Mouse (Mus musculus) liver, embryonic 12.5 days (tissue): ENCODE data around the gene Pet117. TPM values are rescaled to one million over a fixed set of nuclear protein-coding genes. Genes with fewer than 3 reads are reported as not detected.

Experiments used
- ATAC-seq: fragments of 200-750 bp; cut with Nextera tagmentation; 2 replicates; pipeline ENCODE4 v1.8.0; 2017; ENCODE audit warnings: moderate number of reproducible peaks, mild to moderate bottlenecking, moderate library complexity
- H3K27ac ChIP-seq: fragments of 300-500 bp; sonication (generic); 2 replicates; pipeline ENCODE4 v1.5.1; 2016; ENCODE audit warnings: mild to moderate bottlenecking
- H3K27me3 ChIP-seq: fragments of 300-500 bp; sonication (generic); replicated peaks from 2 replicates; pipeline ENCODE4 v1.6.1; 2016; ENCODE audit warnings: mild to moderate bottlenecking, moderate library complexity
- H3K36me3 ChIP-seq: fragments of 300-500 bp; sonication (generic); 2 replicates; pipeline ENCODE4 v1.6.1; 2016; ENCODE audit warnings: mild to moderate bottlenecking, moderate library complexity
- H3K4me1 ChIP-seq: fragments of 300-500 bp; sonication (generic); 2 replicates; pipeline ENCODE4 v1.6.1; 2016
- H3K4me2 ChIP-seq: fragments of 300-500 bp; sonication (generic); 2 replicates; pipeline ENCODE4 v1.6.1; 2016; ENCODE audit warnings: mild to moderate bottlenecking, moderate library complexity
- H3K4me3 ChIP-seq: fragments of 300-500 bp; sonication (generic); 2 replicates; pipeline ENCODE4 v1.5.1; 2016; ENCODE audit warnings: mild to moderate bottlenecking, moderate library complexity
- H3K9ac ChIP-seq: fragments of 300-500 bp; sonication (generic); 2 replicates; pipeline ENCODE4 v1.6.1; 2016; ENCODE audit warnings: mild to moderate bottlenecking, moderate library complexity
- H3K9me3 ChIP-seq: fragments of 300-500 bp; sonication (generic); replicated peaks from 2 replicates; pipeline ENCODE4 v1.6.1; 2016; ENCODE audit warnings: mild to moderate bottlenecking, moderate library complexity
- WGBS: fragments of 180-500 bp; shearing (Covaris S2); methylation state at CpG from one replicate; pipeline ENCODE4 v1.1.7; 2016; ENCODE audit not compliant: insufficient replicate concordance; 5-methylcytosine and 5-hydroxymethylcytosine counted together
- polyA plus RNA-seq: library from polyadenylated mRNA; unstranded; fragments of >200 nt; fragmentation: Nextera tagmentation; extraction: Ambion mirVana; gene quantifications from 2 replicates; pipeline ENCODE4 v1.2.1, GENCODE M21; 2016

The Pet117 gene
- polyA plus RNA-seq, 1 experiment from 2014 or later: not detected

DNA sequence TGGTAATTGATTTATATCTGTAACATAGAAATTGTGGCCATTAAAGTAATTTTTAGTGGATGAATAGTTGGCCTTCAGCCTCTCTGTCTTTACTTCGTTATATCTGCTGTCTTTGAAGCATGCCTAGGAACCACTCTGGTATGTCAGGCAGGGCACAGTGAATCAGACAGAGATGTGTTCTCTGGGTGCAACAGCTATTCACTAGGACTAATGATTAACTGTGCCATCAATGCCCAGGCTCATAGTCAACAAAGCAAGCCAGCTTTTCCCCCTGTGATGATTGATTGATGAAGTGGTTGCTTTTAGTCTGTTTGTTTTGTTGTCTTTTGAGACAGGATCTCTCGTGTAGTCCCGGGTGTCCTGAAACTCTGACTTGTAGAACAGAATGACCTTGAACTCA, 19.6 kb downstream of the Pet117 start:
- Histone ChIP-seq H3K27me3 (no peaks in the 10 kb centered on the region), H3K27ac (no peak overlapping the region), H3K36me3 (peaks cover 81% of the 10 kb centered on the region), H3K4me2 (no peak overlapping the region), H3K9ac (no peak overlapping the region), H3K4me1 (0 out of 2 replicates have a peak, but pooled peaks cover 5% of the 10 kb centered on the region), H3K4me3 (no peak overlapping the region), H3K9me3 (no peaks in the 10 kb centered on the region)
- ATAC-seq: no peak
- WGBS: 84% methylated on average over 3 of the region's 3 CpGs

- Histone ChIP-seq H3K36me3 (peaks cover 97% of the 10 kb centered on the region), H3K4me3 (no peak overlapping the region), H3K9ac (no peak overlapping the region), H3K27ac (no peak overlapping the region), H3K9me3 (no peaks in the 10 kb centered on the region), H3K27me3 (no peaks in the 10 kb centered on the region), H3K4me1 (no peaks in the 10 kb centered on the region), H3K4me2 (no peak overlapping the region)
- ATAC-seq: no peak
- 80% methylated on average over 4 of the region's 4 CpGs for WGBS
Measured at GRCm38 (mm10) chr2:144399531-144399930, 30.7 kb downstream of the Pet117 start.

DNA sequence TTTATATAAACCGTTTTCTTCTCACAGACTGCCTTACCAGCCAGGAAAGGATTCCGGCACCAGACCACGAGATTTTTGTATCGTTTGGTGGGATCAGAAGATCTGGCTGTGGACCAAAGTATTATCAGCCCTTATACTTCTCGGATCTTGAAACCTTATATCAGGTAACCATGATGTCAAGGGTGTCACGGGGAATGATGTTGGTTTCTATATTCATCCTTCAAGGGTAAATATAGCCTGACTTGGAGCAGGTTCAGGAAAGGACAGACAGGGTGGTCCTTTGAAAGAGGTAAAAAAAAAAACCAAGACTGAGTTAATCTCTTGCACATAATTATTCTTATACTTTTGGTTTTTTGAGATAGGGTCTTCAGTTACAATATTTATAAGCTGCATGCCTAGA, 31.9 kb downstream of the Pet117 start:
- H3K4me3 ChIP-seq: no peak overlapping the region
- H3K4me2 ChIP-seq: no peak overlapping the region
- peaks cover 94% of the 10 kb centered on the region for H3K36me3 ChIP-seq
- no peak overlapping the region for H3K27ac ChIP-seq
- H3K9ac ChIP-seq: no peak overlapping the region
- no peaks in the 10 kb centered on the region for H3K4me1 ChIP-seq
- ATAC-seq: no peak
- H3K27me3 ChIP-seq: no peaks in the 10 kb centered on the region
- H3K9me3 ChIP-seq: no peaks in the 10 kb centered on the region
- WGBS: 82% methylated on average over 6 of the region's 6 CpGs

GRCm38 (mm10) chr2:144409037-144409436, 40.2 kb downstream of the Pet117 start:
- 81% methylated on average over 4 of the region's 4 CpGs for WGBS
- Histone ChIP-seq H3K9ac (no peak overlapping the region), H3K4me1 (no peaks in the 10 kb centered on the region), H3K27me3 (no peaks in the 10 kb centered on the region), H3K9me3 (no peaks in the 10 kb centered on the region), H3K4me2 (no peak overlapping the region), H3K27ac (no peak overlapping the region), H3K4me3 (no peak overlapping the region), H3K36me3 (peaks cover 57% of the 10 kb centered on the region)
- no peak for ATAC-seq

DNA sequence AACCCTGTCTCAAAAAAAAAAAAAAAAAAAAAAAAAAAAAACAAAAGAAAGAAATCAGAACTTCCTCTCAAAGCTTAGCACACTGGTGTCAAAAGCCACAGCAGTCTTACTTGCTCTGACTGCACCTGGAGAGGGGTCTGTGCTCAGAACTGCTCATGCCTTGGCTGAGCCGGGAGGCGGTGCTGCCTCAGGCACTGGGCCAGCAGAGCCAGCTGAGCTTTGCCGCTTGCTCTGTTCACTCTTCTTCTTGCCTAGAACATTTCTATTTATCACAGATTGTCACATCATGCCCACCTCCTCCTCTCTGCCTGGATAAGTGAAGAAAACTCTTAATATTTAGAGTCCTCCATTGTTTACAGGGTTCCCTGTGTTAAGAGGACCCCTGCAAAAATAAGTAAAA, 41.8 kb downstream of the Pet117 start:
- ATAC-seq: no peak
- no peaks in the 10 kb centered on the region for H3K4me1 ChIP-seq
- 79% methylated on average over 3 of the region's 3 CpGs for WGBS

GRCm38 (mm10) chr2:144414646-144415045, 45.9 kb downstream of the Pet117 start:
- Histone ChIP-seq H3K4me3 (no peak overlapping the region), H3K9me3 (no peaks in the 10 kb centered on the region), H3K27me3 (no peaks in the 10 kb centered on the region; the same call in 1 of the 2 replicates), H3K4me1 (0 out of 2 replicates have a peak, but pooled peaks cover 5% of the 10 kb centered on the region), H3K36me3 (peaks cover 7% of the 10 kb centered on the region), H3K27ac (no peak overlapping the region), H3K9ac (no peak overlapping the region), H3K4me2 (no peak overlapping the region)
- 63% methylated on average over 1 of the region's 1 CpGs for WGBS
- ATAC-seq: no peak

More for the DNA sequence above, 41.8 kb downstream of the Pet117 start:
- Histone ChIP-seq H3K9me3 (no peaks in the 10 kb centered on the region), H3K36me3 (peaks cover 44% of the 10 kb centered on the region), H3K27ac (no peak overlapping the region), H3K4me3 (no peak overlapping the region), H3K27me3 (no peaks in the 10 kb centered on the region), H3K9ac (no peak overlapping the region), H3K4me2 (no peak overlapping the region)

DNA sequence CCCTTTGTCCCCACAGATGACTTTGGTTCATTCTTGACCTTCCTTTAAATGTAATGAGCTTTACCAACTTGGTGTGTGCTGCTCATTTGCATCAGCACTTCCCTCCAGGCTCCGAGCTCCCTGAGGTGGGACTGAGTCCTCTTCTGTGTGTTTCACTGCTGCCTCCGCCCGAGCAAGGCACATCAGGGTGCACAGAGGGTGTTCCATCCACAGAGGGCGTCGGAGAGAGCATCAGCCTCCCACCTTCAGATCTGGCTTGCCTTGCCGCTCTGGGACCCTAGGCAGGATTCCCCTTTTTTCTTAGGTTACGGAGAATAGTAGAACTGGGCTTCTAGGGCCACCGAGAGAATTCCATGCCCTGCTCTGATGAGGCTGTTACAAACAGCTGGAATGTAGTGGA, 48.1 kb downstream of the Pet117 start:
- H3K36me3 ChIP-seq: no peaks in the 10 kb centered on the region; the same call in 1 of the 2 replicates
- H3K9me3 ChIP-seq: no peaks in the 10 kb centered on the region
- H3K4me1 ChIP-seq: 0 out of 2 replicates have a peak, but pooled peaks cover 5% of the 10 kb centered on the region
- no peak overlapping the region for H3K4me2 ChIP-seq
- 54% methylated on average over 8 of the region's 8 CpGs for WGBS
- no peak overlapping the region for H3K9ac ChIP-seq
- no peak overlapping the region for H3K4me3 ChIP-seq
- H3K27me3 ChIP-seq: no peaks in the 10 kb centered on the region; the same call in 1 of the 2 replicates
- no peak for ATAC-seq
- no peak overlapping the region for H3K27ac ChIP-seq

DNA sequence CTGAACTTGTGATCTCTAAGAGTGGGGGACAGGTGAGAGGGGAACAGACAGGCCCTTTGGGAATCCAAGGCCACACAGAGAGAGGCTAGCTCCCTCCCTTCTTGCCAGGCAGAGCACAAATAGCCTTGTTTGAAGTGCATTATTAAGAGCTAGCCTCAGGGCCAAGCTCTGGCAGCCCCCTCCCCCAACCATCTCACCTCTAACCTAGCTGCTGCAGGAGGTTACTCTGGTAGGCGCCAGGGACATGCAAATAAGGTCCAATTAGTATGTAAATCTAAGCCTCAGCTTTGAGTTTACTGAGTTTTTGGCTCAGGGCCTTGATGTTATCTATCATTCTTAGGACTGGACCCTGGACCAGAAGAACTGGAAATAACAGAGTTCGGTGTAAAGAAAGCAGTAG, 49.3 kb downstream of the Pet117 start:
- Histone ChIP-seq H3K27me3 (no peaks in the 10 kb centered on the region; the same call in 1 of the 2 replicates), H3K4me1 (0 out of 2 replicates have a peak, but pooled peaks cover 5% of the 10 kb centered on the region), H3K4me3 (no peak overlapping the region), H3K27ac (no peak overlapping the region), H3K9ac (no peak overlapping the region), H3K4me2 (no peak overlapping the region), H3K36me3 (no peaks in the 10 kb centered on the region), H3K9me3 (no peaks in the 10 kb centered on the region)
- WGBS: 33% methylated on average over 2 of the region's 2 CpGs
- ATAC-seq: no peak

- H3K36me3 ChIP-seq: no peaks in the 10 kb centered on the region
- H3K4me2 ChIP-seq: no peak overlapping the region
- WGBS: 70% methylated on average over 10 of the region's 10 CpGs
- no peak for ATAC-seq
- H3K27me3 ChIP-seq: no peaks in the 10 kb centered on the region
- 0 out of 2 replicates have a peak, but pooled peaks cover 5% of the 10 kb centered on the region for H3K4me1 ChIP-seq
- H3K4me3 ChIP-seq: no peak overlapping the region
- no peak overlapping the region for H3K9ac ChIP-seq
- no peaks in the 10 kb centered on the region for H3K9me3 ChIP-seq
- H3K27ac ChIP-seq: no peak overlapping the region
Measured at GRCm38 (mm10) chr2:144422094-144422675, 53.4 kb downstream of the Pet117 start.

Other genes with a start within 250 kb of the Pet117 start
- gene Mgme1, start 98.3 kb upstream of the Pet117 start, polyA plus RNA-seq: 17.4 and 19.0 TPM in 2 replicates
- gene Snx5, start 98.1 kb upstream of the Pet117 start, polyA plus RNA-seq: 104 and 107 TPM in 2 replicates
- gene Ovol2, start 36.9 kb upstream of the Pet117 start, polyA plus RNA-seq: 0.08 TPM in 1 of 2 replicates, not detected in the other
- 26.3 and 28.3 TPM in 2 replicates for gene Kat14, start within 50 bp of the Pet117 start, polyA plus RNA-seq
- 0.02 and 0.21 TPM in 2 replicates for gene Dzank1, start 158.4 kb downstream of the Pet117 start, polyA plus RNA-seq
- gene Polr3f, start 158.7 kb downstream of the Pet117 start, polyA plus RNA-seq: 15.0 and 15.3 TPM in 2 replicates
- 15.3 and 15.6 TPM in 2 replicates for gene Rbbp9, start 181.9 kb downstream of the Pet117 start, polyA plus RNA-seq
- 69.0 and 73.1 TPM in 2 replicates for gene Sec23b, start 187.2 kb downstream of the Pet117 start, polyA plus RNA-seq
- 29.6 TPM in 2 replicates for gene Smim26, start 225.1 kb downstream of the Pet117 start, polyA plus RNA-seq
- 34.1 and 35.8 TPM in 2 replicates for gene Dtd1, start 230.9 kb downstream of the Pet117 start, polyA plus RNA-seq